Mouse (Mus musculus): Measurements from ENCODE around the gene Ablim2.

The Ablim2 gene

GRCm38 (mm10) chr5:35890985-35891730 lies 133.5 kb downstream of the Ablim2 start:
- no peak for DNase-seq

DNA sequence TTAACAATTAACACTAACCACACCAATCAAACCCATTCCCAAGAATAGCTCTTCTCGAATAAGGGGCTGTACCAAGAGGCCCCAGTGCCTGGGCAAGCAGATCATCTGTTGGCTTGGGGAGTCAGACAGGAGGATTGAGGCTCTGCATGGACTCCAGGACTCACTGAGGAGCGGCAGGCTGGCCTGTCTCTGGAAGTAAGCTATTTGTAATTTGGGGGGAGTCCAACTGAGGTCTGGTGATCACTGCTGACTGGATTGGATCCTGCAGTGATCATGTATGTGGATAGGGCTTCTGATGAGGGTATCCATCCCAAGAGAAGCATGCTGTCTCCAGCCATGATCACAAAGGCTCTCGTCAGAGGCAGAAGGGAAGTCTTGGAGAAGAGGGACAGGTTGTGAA lies 134.7 kb downstream of the Ablim2 start:
- DNase-seq: no peak

DNA sequence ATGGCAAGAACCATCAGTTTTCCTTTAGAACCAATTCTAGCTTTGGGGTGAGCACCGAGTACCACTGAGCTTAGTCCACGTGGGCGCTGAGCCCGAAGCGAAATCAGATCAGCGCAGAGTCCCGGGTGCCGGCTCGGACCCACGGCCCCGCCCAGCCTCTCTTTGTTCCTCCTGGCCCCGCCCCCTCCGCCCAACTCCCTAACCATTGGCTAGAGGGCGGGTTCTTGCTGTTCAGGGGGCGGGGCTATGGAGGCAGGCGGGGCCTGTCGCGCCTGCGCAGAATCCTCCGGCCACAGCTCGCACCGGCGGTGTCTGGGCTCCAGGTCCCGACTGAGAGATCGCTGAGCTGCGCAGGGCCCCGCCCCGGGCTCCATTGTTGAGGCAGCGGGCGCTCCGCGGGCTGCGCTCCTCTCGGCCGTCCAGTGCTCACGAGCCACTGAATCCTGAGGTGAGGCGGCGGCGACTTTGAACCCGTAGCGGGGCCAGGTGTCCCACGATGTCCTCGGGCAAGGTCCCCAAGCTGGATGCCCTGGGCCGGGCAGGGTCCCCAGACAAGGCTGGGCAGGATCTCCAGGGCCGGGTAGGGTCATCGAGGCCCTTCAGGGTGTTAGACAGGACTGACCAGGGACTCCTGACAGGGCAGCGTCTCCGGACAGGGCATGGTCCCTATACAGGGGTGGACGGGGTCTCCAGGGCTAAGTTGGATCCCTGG lies 135.6 kb downstream of the Ablim2 start, which contains the start of gene Afap1:
Afap1 (plus strand) TSS at position 227 of the 712 bp plus-strand sequence.
- DNase-seq: peak; percentile 98 to 99

DNA sequence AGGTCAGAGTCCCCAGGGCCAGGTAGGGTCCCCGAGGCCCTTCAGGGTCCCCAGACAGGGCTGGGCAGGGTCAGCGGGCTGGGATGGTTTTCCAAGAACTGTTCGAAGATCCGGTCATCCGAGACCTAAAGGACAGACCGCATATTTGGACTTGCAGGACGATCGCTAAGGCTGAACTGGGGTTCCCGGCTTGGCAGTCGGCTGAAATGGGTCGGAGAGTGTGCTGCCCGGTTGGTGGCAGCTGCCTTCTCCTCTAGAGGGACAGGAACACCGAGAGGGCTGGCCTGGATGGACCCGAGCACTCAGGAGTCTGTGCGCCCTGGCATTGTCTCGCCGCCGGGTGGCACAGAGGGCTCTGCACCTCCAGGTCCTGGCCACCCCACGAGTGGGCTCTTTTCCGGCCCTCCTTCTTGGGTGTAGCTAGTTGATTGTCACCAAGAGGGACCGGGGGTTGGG lies 136.2 kb downstream of the Ablim2 start:
- peak; percentile 40 to 48 for DNase-seq

- DNase-seq: no peak
Measured at GRCm38 (mm10) chr5:35894295-35895047, 136.8 kb downstream of the Ablim2 start.

- no peak for DNase-seq
Measured at GRCm38 (mm10) chr5:35895926-35896325, 138.2 kb downstream of the Ablim2 start.

GRCm38 (mm10) chr5:35896556-35896955 lies 138.9 kb downstream of the Ablim2 start:
- DNase-seq: no peak

GRCm38 (mm10) chr5:35897147-35897546 lies 139.5 kb downstream of the Ablim2 start:
- DNase-seq: no peak

DNA sequence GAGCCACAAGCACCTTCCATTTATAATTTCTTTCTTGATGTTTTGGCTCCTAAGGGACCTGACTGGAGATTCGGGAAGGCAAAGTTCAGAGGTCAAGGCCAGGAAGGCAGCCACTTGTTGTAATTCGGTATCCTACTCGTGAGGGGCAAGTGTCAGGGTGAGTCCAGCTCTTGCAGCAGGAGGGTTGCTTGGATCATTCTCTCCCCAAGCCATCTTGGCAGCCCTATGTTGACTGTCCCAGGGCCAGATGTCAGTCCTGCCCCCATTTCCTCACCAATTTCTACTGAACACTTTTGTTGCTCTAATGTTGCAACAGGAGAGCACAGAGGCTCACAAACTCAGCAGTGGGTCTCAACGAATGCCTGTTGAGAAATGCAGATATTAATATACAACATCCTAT lies 140.4 kb downstream of the Ablim2 start:
- no peak for DNase-seq

DNA sequence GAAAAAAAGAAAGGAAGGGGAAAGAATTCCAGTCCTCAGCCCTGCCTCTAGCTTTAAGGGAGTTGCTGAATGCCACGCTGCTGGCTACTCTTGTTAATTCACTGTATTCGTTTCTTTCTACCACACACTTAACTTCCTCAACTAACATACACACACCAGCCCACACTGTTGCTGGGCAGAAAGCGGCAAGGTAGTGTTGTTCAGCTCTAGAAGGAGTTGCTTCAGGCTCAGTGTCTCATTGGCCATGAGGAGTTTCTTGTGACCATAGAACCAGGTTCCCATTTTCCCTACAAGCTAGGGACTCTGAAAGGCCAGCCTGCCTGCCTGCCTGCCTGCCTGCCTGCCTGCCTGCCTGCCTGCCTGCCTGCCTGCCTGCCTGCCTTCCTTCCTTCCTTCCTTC lies 141.3 kb downstream of the Ablim2 start:
- DNase-seq: no peak

DNA sequence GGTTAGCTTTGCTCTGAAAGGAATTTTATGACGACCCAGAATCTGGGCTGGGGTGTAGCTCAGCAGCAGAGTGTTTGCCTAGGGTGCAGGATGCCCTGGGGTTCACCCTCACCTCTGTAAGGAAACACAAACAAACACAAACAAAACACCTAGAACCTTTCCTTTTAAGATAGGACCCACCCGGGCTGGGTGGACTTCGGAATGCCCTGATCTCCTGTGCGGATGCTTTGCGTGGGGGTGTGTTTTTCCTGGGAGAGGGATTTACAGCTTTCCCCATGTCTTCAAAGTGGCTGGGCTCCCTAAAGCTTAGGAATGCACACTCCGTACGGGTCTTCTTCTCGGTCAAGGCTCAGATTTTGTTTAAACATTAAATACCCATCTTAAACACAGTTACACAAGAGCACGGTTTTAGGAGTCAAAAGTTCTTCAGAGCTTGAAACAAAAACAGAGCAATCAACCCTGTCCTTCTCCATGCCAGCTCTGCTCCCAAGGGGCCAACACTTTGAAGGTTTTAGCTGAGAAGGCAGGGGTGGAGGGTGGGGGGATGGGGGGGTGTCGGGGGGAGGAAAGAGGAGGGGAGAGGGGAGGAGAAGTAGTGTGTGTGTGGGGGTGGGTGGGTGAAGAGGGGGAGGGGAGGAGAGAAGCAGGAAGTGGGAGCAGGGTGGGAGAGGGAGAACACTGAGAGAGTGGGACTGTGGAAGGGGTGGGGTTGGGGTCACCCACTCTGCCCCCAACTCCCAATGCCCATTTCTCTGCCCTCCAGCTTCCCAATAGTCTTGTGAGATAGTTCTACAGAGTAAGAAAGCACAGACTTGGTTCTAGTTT lies 142.9 kb downstream of the Ablim2 start:
- no peak for DNase-seq

DNA sequence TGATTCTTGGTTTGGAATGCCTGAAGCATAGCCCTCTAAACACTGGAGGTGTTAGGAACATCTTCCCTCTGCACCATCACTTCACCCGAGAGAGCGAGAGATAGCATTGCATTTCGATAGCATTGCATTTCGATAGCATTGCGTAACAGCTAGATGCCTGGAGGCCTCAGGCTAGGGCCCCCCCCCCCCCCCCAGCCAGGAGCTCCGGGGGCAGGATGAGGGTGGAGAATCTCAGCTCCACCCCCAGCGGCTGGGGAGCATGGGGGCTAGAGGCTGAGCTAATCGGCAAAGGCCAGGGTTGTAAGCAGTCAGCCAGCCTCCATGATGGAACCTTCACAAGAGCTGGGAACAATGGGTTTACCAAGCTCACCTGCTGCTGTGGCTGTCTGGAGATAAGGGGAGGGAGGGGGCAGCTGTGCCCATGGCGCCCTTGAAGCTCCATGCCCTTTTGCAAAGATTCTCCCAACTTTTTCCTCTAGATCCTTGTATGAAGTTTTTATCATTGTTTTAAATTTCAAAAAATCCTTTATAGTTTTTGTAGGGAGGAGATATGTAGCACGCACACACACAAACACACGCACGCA lies 143.6 kb downstream of the Ablim2 start:
- DNase-seq: no peak

GRCm38 (mm10) chr5:35903456-35903855 lies 145.8 kb downstream of the Ablim2 start:
- DNase-seq: no peak

DNA sequence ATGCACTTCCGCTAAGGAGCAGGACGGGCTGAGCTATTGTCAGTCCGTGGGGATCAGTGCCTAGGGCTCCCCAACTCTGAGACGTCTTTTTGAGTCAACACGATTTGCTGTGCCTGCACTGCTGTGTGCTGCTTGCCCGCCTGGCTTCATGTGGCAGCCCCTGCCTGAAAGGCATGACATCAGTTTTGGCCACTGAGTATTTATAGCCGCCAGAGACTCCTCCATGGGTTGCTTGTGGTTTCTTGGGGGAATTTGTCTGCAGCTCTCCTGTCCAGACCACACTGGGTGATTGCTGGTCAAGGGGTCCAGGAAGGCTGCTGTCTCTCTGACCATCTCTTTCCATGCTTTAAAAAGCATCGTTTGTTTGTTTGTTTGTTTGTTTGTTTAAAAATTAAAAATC lies 147.6 kb downstream of the Ablim2 start:
- no peak for DNase-seq

- DNase-seq: no peak
Measured at GRCm38 (mm10) chr5:35907090-35907489, 149.4 kb downstream of the Ablim2 start.

DNA sequence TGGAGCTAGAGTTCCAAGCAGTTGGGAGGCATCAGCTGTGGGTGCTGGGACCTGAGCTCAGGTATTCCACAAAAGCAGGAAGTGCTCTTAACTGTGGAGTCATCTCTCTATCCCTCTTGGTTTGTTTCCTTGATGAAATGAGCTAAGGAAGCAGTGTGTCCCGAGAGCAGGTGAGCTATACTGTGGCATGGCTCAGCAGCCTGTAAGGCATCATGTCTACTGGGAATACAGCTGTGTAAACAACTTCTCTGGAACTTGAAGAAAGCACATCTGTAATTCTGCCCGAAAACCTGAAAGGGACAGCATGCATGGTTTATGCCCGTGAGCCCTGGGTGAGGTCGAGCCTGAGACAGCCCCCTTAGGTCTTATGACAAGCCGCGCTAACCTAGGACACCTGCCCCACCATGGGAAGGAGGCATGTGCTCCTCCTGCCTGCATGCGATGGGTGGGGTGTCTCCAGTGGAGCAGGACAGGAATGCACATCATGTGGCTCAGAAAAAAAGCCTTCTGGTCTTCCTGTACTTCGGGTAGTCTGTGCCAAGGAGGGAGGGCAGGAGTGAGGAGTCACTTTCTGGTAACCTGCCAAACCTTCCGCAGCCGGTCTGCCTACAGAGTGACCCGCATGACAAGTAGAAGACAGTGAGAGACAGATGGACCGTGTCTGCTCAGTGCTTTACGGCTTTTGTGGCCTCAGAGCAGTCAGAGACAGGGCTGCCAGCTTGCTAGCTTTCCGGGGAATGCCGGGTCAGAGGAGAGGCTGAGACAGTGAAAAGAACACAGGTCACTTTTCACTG lies 150.2 kb downstream of the Ablim2 start:
- no peak for DNase-seq

DNA sequence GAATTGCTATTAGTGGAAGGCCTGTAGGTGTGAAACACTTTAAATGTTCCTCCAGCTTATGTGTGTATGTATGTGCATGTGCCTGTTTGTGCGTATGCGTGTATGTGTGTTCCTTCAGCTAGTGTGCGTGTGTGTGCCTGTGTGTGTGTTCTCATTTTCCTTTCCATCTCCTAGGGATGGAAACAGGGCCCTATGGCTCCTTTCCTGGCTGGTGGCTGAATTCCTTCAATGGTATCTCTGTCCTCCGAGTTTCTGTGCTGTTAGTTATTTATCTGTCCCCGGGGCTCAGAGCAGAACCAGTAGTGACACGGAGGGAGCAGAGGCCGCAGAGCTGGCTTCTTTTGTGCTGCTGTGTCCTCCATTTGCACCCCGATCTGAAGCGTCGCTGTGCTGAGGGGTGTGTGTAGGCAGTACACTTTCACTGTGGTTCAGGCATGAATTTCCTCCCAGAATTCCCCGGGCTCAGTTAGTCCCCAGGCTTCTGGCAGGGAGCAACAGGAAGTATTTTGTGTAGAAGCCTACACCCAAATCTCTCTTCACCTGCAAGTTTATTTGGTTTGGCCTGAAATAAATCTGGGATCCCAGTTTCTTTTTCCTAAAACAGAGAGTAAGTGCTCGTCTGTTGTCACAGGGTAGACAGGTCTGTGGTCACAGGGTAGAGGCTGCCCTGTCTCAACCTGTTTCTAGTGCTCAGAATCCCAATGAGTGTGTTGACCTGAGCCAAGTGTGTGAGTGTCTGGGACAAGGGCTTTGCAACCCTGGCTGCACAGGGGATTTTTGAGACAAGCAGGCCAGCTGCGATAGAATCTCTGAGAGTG lies 151.2 kb downstream of the Ablim2 start:
- DNase-seq: peak in 1 of 2 experiments; percentile 35

GRCm38 (mm10) chr5:35915629-35916300 lies 158.1 kb downstream of the Ablim2 start:
- no peak for DNase-seq

DNA sequence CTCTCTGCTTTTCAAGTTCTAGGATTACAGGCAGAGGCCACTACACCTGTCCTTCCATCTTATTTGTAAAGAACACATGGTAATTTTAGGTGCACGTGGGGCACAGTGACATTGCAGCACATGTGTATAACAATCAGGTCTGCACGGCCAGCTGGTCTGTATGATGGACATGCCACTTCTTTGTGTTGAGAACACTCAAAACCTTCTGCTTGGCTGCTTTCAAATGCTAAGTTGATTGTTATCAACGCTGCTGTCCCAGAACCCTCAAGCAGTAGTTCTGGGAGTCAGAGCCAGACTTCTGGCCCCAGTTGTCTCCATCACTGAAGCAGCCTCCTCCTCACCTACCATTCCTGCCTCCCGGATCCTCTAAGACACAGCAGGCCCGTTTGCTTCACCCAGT lies 159.0 kb downstream of the Ablim2 start:
- no peak for DNase-seq

GRCm38 (mm10) chr5:35918387-35918786 lies 160.7 kb downstream of the Ablim2 start:
- DNase-seq: no peak
